Mouse (Mus musculus) liver, embryonic 14.5 days (tissue): ENCODE results near the gene Fam71f2. TPM values are rescaled to one million over a fixed set of nuclear protein-coding genes. Genes with fewer than 3 reads are reported as not detected.

Source experiments
- ATAC-seq: fragments of 200-750 bp; cut with Nextera tagmentation; 2 replicates; pipeline ENCODE4 v1.8.0; 2017; ENCODE audit warnings: moderate number of reproducible peaks, mild to moderate bottlenecking, moderate library complexity; ENCODE audit not compliant: insufficient read depth
- DNase-seq, 3 experiments: peaks; one replicate each; pipeline ENCODE4 v3.0.0-alpha.2; 2012 to 2013; ENCODE audit warnings: low read depth in 3 of 3, low spot score in 3 of 3
- H3K27ac ChIP-seq: fragments of 300-500 bp; sonication (generic); 2 replicates; pipeline ENCODE4 v1.5.1; 2014; ENCODE audit warnings: moderate library complexity, mild to moderate bottlenecking, control low read depth, inconsistent platforms
- H3K27me3 ChIP-seq: fragments of 300-500 bp; sonication (generic); 2 replicates; pipeline ENCODE4 v1.6.1; 2014; ENCODE audit warnings: mild to moderate bottlenecking, low read length, moderate library complexity; ENCODE audit not compliant: control insufficient read depth, insufficient read depth
- H3K36me3 ChIP-seq: fragments of 300-500 bp; sonication (generic); replicated peaks from 2 replicates; pipeline ENCODE4 v1.6.1; 2014; ENCODE audit warnings: low read depth; ENCODE audit not compliant: control insufficient read depth, insufficient read depth
- H3K4me1 ChIP-seq, 2 experiments: fragments of 200-500 bp in 1 of 2; fragments of 300-500 bp in 1 of 2; sonication (generic) in 1 of 2; replicated peaks; 2 replicates each; pipeline ENCODE4 v1.6.1; 2012 to 2014; ENCODE audit warnings: antibody characterized with exemption in 1 of 2, inconsistent platforms in 1 of 2, low read length in 1 of 2; ENCODE audit not compliant: control insufficient read depth in 2 of 2, insufficient read depth in 2 of 2
- H3K4me2 ChIP-seq: fragments of 300-500 bp; sonication (generic); 2 replicates; pipeline ENCODE4 v1.6.1; 2014; ENCODE audit warnings: low read depth, mild to moderate bottlenecking, control low read depth, moderate library complexity
- H3K4me3 ChIP-seq, 2 experiments: fragments of 200-500 bp in 1 of 2; fragments of 300-500 bp in 1 of 2; sonication (generic) in 1 of 2; 2 replicates each; pipeline ENCODE4 v1.5.1; 2012 to 2014; ENCODE audit warnings: low read depth in 2 of 2, low read length in 2 of 2, mild to moderate bottlenecking in 2 of 2, control low read depth in 1 of 2, inconsistent platforms in 1 of 2, moderate library complexity in 1 of 2; ENCODE audit not compliant: insufficient read depth in 1 of 2
- H3K9ac ChIP-seq: fragments of 300-500 bp; sonication (generic); replicated peaks from 2 replicates; pipeline ENCODE4 v1.6.1; 2014; ENCODE audit warnings: mild to moderate bottlenecking, control low read depth, moderate library complexity
- H3K9me3 ChIP-seq: fragments of 300-500 bp; sonication (generic); 2 replicates; pipeline ENCODE4 v1.6.1; 2016; ENCODE audit warnings: low read length, mixed read lengths; ENCODE audit not compliant: control insufficient read depth
- CTCF ChIP-seq: IDR thresholded peaks from 2 replicates; pipeline ENCODE4 v1.5.1; 2016; ENCODE audit warnings: antibody characterized with exemption, low read depth, control low read depth
- EP300 ChIP-seq: IDR thresholded peaks from 2 replicates; pipeline ENCODE4 v1.6.1; 2016; ENCODE audit warnings: antibody characterized with exemption, low read depth
- WGBS: fragments of 180-500 bp; shearing (Covaris S2); extraction: QIAGEN DNeasy Blood & Tissue Kit; methylation state at CpG from one replicate; pipeline ENCODE4 v1.1.7; 2014; ENCODE audit not compliant: insufficient replicate concordance; 5-methylcytosine and 5-hydroxymethylcytosine counted together
- polyA plus RNA-seq, 2 experiments: library from polyadenylated mRNA; depleted of rRNA in 1 of 2; stranded (reverse) in 1 of 2; unstranded in 1 of 2; fragments of >200 nt; fragmentation: Nextera tagmentation in 1 of 2; extraction: Ambion mirVana in 1 of 2; gene quantifications; 2 replicates each; pipeline versions ENCODE4 v1.2.1 to v1.2.3; 2012 to 2014

Gene Fam71f2
- polyA plus RNA-seq, 2 experiments: 0.23 TPM; not detected in 1

- TF ChIP-seq EP300 (no peak), CTCF (no peak)
- Histone ChIP-seq H3K36me3 (no peaks in the 10 kb centered on the region), H3K27me3 (no peaks in the 10 kb centered on the region), H3K9ac (no peak within 1 kb of the TSS), H3K4me1 (no peaks in the 10 kb centered on the region), H3K9me3 (no peaks in the 10 kb centered on the region), H3K4me3 (no peak within 1 kb of the TSS), H3K27ac (no peak within 1 kb of the TSS), H3K4me2 (no peak within 1 kb of the TSS)
- WGBS: 30% methylated on average over 5 of the region's 5 CpGs
- DNase-seq (no peak), ATAC-seq (no peak)
Observed at GRCm38 (mm10) chr6:29318879-29319278, 39.5 kb downstream of the Fam71f2 start, which contains the start of gene Fam71f1. TSS of gene Fam71f1 (plus strand) at chr6:29319140.

DNA sequence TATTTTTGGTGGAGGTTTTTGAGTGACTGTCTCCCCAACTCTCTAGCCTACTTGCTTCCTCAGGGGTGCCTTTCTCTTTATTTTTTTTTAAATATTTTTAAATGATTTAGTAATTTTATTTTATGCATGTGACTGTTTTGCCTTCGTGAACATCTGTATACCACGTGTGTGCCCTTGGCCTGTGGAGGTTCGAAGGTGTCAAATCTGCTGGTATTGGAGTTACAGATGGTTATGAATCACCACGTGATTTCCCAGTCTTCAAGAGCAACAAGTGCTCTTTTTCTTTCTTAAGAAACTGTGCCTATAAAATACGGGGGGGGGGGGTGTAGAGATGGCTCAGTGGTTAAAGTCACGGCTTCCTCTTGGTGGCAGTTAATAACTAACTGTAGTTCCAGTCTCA, 42.2 kb downstream of the Fam71f2 start:
- Histone ChIP-seq H3K36me3 (no peaks in the 10 kb centered on the region), H3K9ac (no peak overlapping the region), H3K4me2 (no peak overlapping the region), H3K9me3 (no peaks in the 10 kb centered on the region), H3K4me3 (no peak overlapping the region), H3K27me3 (no peaks in the 10 kb centered on the region), H3K27ac (no peak overlapping the region), H3K4me1 (no peaks in the 10 kb centered on the region)
- WGBS: 58% methylated on average over 6 of the region's 6 CpGs
- DNase-seq: no peak
- TF ChIP-seq EP300 (no peak), CTCF (no peak)
- ATAC-seq: no peak

DNA sequence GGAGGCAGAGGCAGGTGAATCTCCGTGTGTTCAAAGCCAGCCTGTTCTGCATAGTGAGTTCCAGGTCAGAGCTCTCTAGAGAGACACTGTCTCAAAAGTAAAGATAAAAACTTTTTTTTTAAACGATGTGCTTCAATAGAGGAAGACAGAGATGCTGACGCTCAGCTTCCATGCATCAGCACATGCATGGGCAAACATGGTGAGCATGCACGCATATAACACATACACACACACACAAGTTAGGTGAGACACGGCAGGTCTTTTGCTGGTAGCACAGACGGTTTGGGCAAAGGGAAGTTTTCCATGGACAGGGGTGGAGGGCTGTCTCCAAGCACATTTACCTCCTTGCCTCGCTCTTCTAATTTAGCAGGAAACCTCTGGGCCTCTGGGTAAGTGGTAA, 42.8 kb downstream of the Fam71f2 start:
- Histone ChIP-seq H3K4me1 (no peaks in the 10 kb centered on the region), H3K4me2 (no peak overlapping the region), H3K27me3 (no peaks in the 10 kb centered on the region), H3K36me3 (no peaks in the 10 kb centered on the region), H3K27ac (no peak overlapping the region), H3K9ac (no peak overlapping the region), H3K4me3 (no peak overlapping the region), H3K9me3 (no peaks in the 10 kb centered on the region)
- no peak for ATAC-seq
- no peak for DNase-seq
- TF ChIP-seq CTCF (no peak), EP300 (no peak)
- WGBS: 61% methylated on average over 7 of the region's 7 CpGs

DNA sequence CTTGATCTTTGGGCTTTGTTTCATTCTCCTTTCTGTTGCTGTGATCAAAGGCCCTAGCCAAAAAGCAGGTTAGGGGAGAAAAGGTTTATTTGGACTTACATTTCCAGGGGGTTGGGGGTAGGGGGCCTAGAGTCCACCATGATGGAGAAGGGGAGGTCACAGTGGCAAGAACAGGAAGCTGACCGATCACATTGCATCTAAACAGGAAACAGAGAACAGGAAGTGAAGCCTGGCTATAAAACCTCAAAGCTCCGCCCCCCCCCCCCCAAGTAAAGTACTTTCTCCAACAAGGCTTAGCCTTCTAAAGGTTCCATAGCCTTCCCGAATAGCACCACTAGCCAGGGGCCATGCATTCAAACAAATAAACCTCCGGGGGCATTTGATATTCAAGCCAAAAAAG, 43.3 kb downstream of the Fam71f2 start:
- Histone ChIP-seq H3K36me3 (no peaks in the 10 kb centered on the region), H3K4me3 (no peak overlapping the region), H3K4me2 (no peak overlapping the region), H3K9ac (no peak overlapping the region), H3K27ac (no peak overlapping the region), H3K27me3 (no peaks in the 10 kb centered on the region), H3K9me3 (no peaks in the 10 kb centered on the region), H3K4me1 (no peaks in the 10 kb centered on the region)
- WGBS: 49% methylated on average over 4 of the region's 4 CpGs
- TF ChIP-seq EP300 (no peak), CTCF (no peak)
- DNase-seq (no peak), ATAC-seq (no peak)

GRCm38 (mm10) chr6:29326961-29327360, 47.6 kb downstream of the Fam71f2 start:
- no peak for ATAC-seq
- TF ChIP-seq EP300: no peak
- no peak for TF ChIP-seq CTCF
- H3K36me3 ChIP-seq: no peaks in the 10 kb centered on the region
- no peaks in the 10 kb centered on the region for H3K9me3 ChIP-seq
- no peak overlapping the region for H3K9ac ChIP-seq
- DNase-seq: no peak
- H3K27me3 ChIP-seq: no peaks in the 10 kb centered on the region; the same call in 1 of the 2 replicates
- 42% methylated on average over 9 of the region's 9 CpGs for WGBS
- no peak overlapping the region for H3K27ac ChIP-seq
- H3K4me2 ChIP-seq: no peak overlapping the region
- H3K4me1 ChIP-seq: no peaks in the 10 kb centered on the region
- no peak overlapping the region for H3K4me3 ChIP-seq

- TF ChIP-seq EP300: no peak
- no peak for TF ChIP-seq CTCF
- DNase-seq (no peak), ATAC-seq (no peak)
Observed at GRCm38 (mm10) chr6:29329514-29329913, 50.1 kb downstream of the Fam71f2 start.

More at GRCm38 (mm10) chr6:29329514-29329913, 50.1 kb downstream of the Fam71f2 start:
- Histone ChIP-seq H3K4me1 (no peaks in the 10 kb centered on the region), H3K4me3 (no peak overlapping the region), H3K27ac (no peak overlapping the region), H3K9me3 (no peaks in the 10 kb centered on the region), H3K4me2 (no peak overlapping the region), H3K27me3 (no peaks in the 10 kb centered on the region; the same call in 1 of the 2 replicates), H3K9ac (no peak overlapping the region), H3K36me3 (no peaks in the 10 kb centered on the region)
- WGBS: 32% methylated on average over 4 of the region's 4 CpGs

Other genes with a start within 250 kb of the Fam71f2 start
- gene Lep, start 219.4 kb upstream of the Fam71f2 start, polyA plus RNA-seq (2012; rRNA removed): not detected in 2 replicates
- not detected in 2 replicates for gene Lep, start 219.4 kb upstream of the Fam71f2 start, polyA plus RNA-seq (2014; fragmentation: Nextera tagmentation; extraction: Ambion mirVana)
- gene Rbm28, start 114.6 kb upstream of the Fam71f2 start, polyA plus RNA-seq (2012; rRNA removed): 6.8 and 11.6 TPM in 2 replicates
- 9.9 and 13.8 TPM in 2 replicates for gene Rbm28, start 114.6 kb upstream of the Fam71f2 start, polyA plus RNA-seq (2014; fragmentation: Nextera tagmentation; extraction: Ambion mirVana)
- gene Prrt4, start 100.0 kb upstream of the Fam71f2 start, polyA plus RNA-seq (2012; rRNA removed): 0.01 and 0.02 TPM in 2 replicates
- gene Prrt4, start 100.0 kb upstream of the Fam71f2 start, polyA plus RNA-seq (2014; fragmentation: Nextera tagmentation; extraction: Ambion mirVana): not detected in 2 replicates
- 5.2 and 5.3 TPM in 2 replicates for gene Impdh1, start 63.2 kb upstream of the Fam71f2 start, polyA plus RNA-seq (2012; rRNA removed)
- gene Impdh1, start 63.2 kb upstream of the Fam71f2 start, polyA plus RNA-seq (2014; fragmentation: Nextera tagmentation; extraction: Ambion mirVana): 5.5 and 5.8 TPM in 2 replicates
- gene Hilpda, start 7.1 kb upstream of the Fam71f2 start, polyA plus RNA-seq (2012; rRNA removed): 11.4 and 15.3 TPM in 2 replicates
- 14.4 and 14.7 TPM in 2 replicates for gene Hilpda, start 7.1 kb upstream of the Fam71f2 start, polyA plus RNA-seq (2014; fragmentation: Nextera tagmentation; extraction: Ambion mirVana)
- gene Fam71f1, start 39.5 kb downstream of the Fam71f2 start, polyA plus RNA-seq (2012; rRNA removed): not detected in 2 replicates
- not detected in 2 replicates for gene Fam71f1, start 39.5 kb downstream of the Fam71f2 start, polyA plus RNA-seq (2014; fragmentation: Nextera tagmentation; extraction: Ambion mirVana)
- 40.1 and 49.1 TPM in 2 replicates for gene Calu, start 68.5 kb downstream of the Fam71f2 start, polyA plus RNA-seq (2012; rRNA removed)
- gene Calu, start 68.5 kb downstream of the Fam71f2 start, polyA plus RNA-seq (2014; fragmentation: Nextera tagmentation; extraction: Ambion mirVana): 93.5 and 97.1 TPM in 2 replicates
- gene Opn1sw, start 108.9 kb downstream of the Fam71f2 start, polyA plus RNA-seq (2012; rRNA removed): not detected in 2 replicates
- gene Opn1sw, start 108.9 kb downstream of the Fam71f2 start, polyA plus RNA-seq (2014; fragmentation: Nextera tagmentation; extraction: Ambion mirVana): 0.06 TPM in 1 of 2 replicates, not detected in the other
- gene Ccdc136, start 116.7 kb downstream of the Fam71f2 start, polyA plus RNA-seq (2012; rRNA removed): 0.17 and 0.37 TPM in 2 replicates
- 0.09 and 0.27 TPM in 2 replicates for gene Ccdc136, start 116.7 kb downstream of the Fam71f2 start, polyA plus RNA-seq (2014; fragmentation: Nextera tagmentation; extraction: Ambion mirVana)
- gene Flnc, start 153.7 kb downstream of the Fam71f2 start, polyA plus RNA-seq (2012; rRNA removed): 0.23 and 0.30 TPM in 2 replicates
- gene Flnc, start 153.7 kb downstream of the Fam71f2 start, polyA plus RNA-seq (2014; fragmentation: Nextera tagmentation; extraction: Ambion mirVana): 0.14 and 0.33 TPM in 2 replicates
- 107 and 111 TPM in 2 replicates for gene Atp6v1f, start 188.1 kb downstream of the Fam71f2 start, polyA plus RNA-seq (2012; rRNA removed)
- gene Atp6v1f, start 188.1 kb downstream of the Fam71f2 start, polyA plus RNA-seq (2014; fragmentation: Nextera tagmentation; extraction: Ambion mirVana): 137 and 139 TPM in 2 replicates
- 0.11 TPM in 1 of 2 replicates, not detected in the other for gene Atp6v1fnb, start 191.8 kb downstream of the Fam71f2 start, polyA plus RNA-seq (2012; rRNA removed)
- gene Atp6v1fnb, start 191.8 kb downstream of the Fam71f2 start, polyA plus RNA-seq (2014; fragmentation: Nextera tagmentation; extraction: Ambion mirVana): not detected in 2 replicates
- 2.0 and 2.6 TPM in 2 replicates for gene Kcp, start 228.4 kb downstream of the Fam71f2 start, polyA plus RNA-seq (2012; rRNA removed)
- 0.67 and 1.2 TPM in 2 replicates for gene Kcp, start 228.4 kb downstream of the Fam71f2 start, polyA plus RNA-seq (2014; fragmentation: Nextera tagmentation; extraction: Ambion mirVana)
- 5.7 and 6.4 TPM in 2 replicates for gene Irf5, start 247.0 kb downstream of the Fam71f2 start, polyA plus RNA-seq (2012; rRNA removed)
- gene Irf5, start 247.0 kb downstream of the Fam71f2 start, polyA plus RNA-seq (2014; fragmentation: Nextera tagmentation; extraction: Ambion mirVana): 5.5 and 6.8 TPM in 2 replicates